Mouse (Mus musculus) kidney, embryonic 14.5 days (tissue): ENCODE results near the gene Saal1. TPM values are rescaled to one million over a fixed set of nuclear protein-coding genes. Genes with fewer than 3 reads are reported as not detected.
"Not testable (repeated sequence)": the region's sequence is repeated elsewhere in the genome, so short reads cannot be mapped to it uniquely, and the experiment has no call there.

Source experiments
- ATAC-seq: fragments of 200-750 bp; cut with Nextera tagmentation; 2 replicates; pipeline ENCODE4 v1.8.0; 2017; ENCODE audit warnings: moderate number of reproducible peaks, mild to moderate bottlenecking, moderate TSS enrichment, moderate library complexity; ENCODE audit not compliant: low FRiP score, low TSS enrichment
- H3K27ac ChIP-seq: fragments of 300-500 bp; sonication (generic); 2 replicates; pipeline ENCODE4 v1.5.1; 2014; ENCODE audit warnings: low read depth, mild to moderate bottlenecking, low read length, moderate library complexity, mixed read lengths
- H3K27me3 ChIP-seq: fragments of 300-500 bp; sonication (generic); 2 replicates; pipeline ENCODE4 v1.6.1; 2014; ENCODE audit warnings: mild to moderate bottlenecking, low read length; ENCODE audit not compliant: control insufficient read depth, insufficient read depth
- H3K36me3 ChIP-seq: fragments of 300-500 bp; sonication (generic); 2 replicates; pipeline ENCODE4 v1.6.1; 2014; ENCODE audit warnings: low read length, mixed read lengths; ENCODE audit not compliant: control insufficient read depth, insufficient read depth
- H3K4me1 ChIP-seq: fragments of 300-500 bp; sonication (generic); 2 replicates; pipeline ENCODE4 v1.6.1; 2014; ENCODE audit warnings: low read length, mixed read lengths; ENCODE audit not compliant: control insufficient read depth, insufficient read depth
- H3K4me2 ChIP-seq: fragments of 300-500 bp; sonication (generic); replicated peaks from 2 replicates; pipeline ENCODE4 v1.6.1; 2014; ENCODE audit warnings: low read depth, mild to moderate bottlenecking, low read length
- H3K4me3 ChIP-seq: fragments of 300-500 bp; sonication (generic); 2 replicates; pipeline ENCODE4 v1.5.1; 2014; ENCODE audit warnings: mild to moderate bottlenecking, low read length
- H3K9ac ChIP-seq: fragments of 300-500 bp; sonication (generic); 2 replicates; pipeline ENCODE4 v1.6.1; 2014; ENCODE audit warnings: low read depth, mild to moderate bottlenecking, low read length, moderate library complexity
- H3K9me3 ChIP-seq: fragments of 300-500 bp; sonication (generic); 2 replicates; pipeline ENCODE4 v1.6.1; 2016; ENCODE audit warnings: low read length; ENCODE audit not compliant: control insufficient read depth
- WGBS: fragments of 180-500 bp; shearing (Covaris S2); extraction: QIAGEN DNeasy Blood & Tissue Kit; methylation state at CpG from one replicate; pipeline ENCODE4 v1.1.7; 2014; 5-methylcytosine and 5-hydroxymethylcytosine counted together
- polyA plus RNA-seq: library from polyadenylated mRNA; unstranded; fragments of >200 nt; fragmentation: Nextera tagmentation; extraction: Ambion mirVana; gene quantifications from 2 replicates; pipeline ENCODE4 v1.2.1, GENCODE M21; 2014

Saal1 gene
- 33.6 and 37.9 TPM in 2 replicates for polyA plus RNA-seq

- Histone ChIP-seq H3K9me3 (no peaks in the 10 kb centered on the region), H3K4me1 (0 out of 2 replicates have a peak, but pooled peaks cover 3% of the 10 kb centered on the region), H3K9ac (peak within 1 kb of the TSS; percentile 89), H3K36me3 (peaks cover 26% of the 10 kb centered on the region), H3K4me2 (peak within 1 kb of the TSS; percentile 52), H3K4me3 (peak within 1 kb of the TSS; percentile 91), H3K27ac (peak within 1 kb of the TSS; percentile 78), H3K27me3 (no peaks in the 10 kb centered on the region)
- whole genome bisulfite sequencing, result 0% methylated on average over 38 of the region's 38 CpGs
- peak; percentile 99 for ATAC-seq
Observed at GRCm38 (mm10) chr7:46710390-46710844, at the start of gene Saal1. Saal1 (minus strand) TSS chr7:46710680.

GRCm38 (mm10) chr7:46751490-46751889, 41.0 kb upstream of the Saal1 start, which contains the start of gene Saa2:
Saa2 (plus strand) TSS chr7:46751790.
- no peaks in the 10 kb centered on the region for H3K36me3 ChIP-seq
- H3K27ac ChIP-seq, result no peak within 1 kb of the TSS
- no peak within 1 kb of the TSS for H3K9ac ChIP-seq
- H3K9me3 ChIP-seq, result no peaks in the 10 kb centered on the region
- H3K4me3 ChIP-seq, result no peak within 1 kb of the TSS
- no peak within 1 kb of the TSS for H3K4me2 ChIP-seq
- no peaks in the 10 kb centered on the region for H3K4me1 ChIP-seq
- WGBS, result 62% methylated on average over 3 of the region's 3 CpGs
- H3K27me3 ChIP-seq, result no peaks in the 10 kb centered on the region
- peak; percentile 36; the same call in 1 of the 2 replicates for ATAC-seq

GRCm38 (mm10) chr7:46748459-46748858, 38.0 kb upstream of the Saal1 start:
- Histone ChIP-seq H3K4me3 (no peak overlapping the region), H3K27ac (no peak overlapping the region), H3K4me1 (no peaks in the 10 kb centered on the region), H3K36me3 (no peaks in the 10 kb centered on the region), H3K9ac (no peak overlapping the region), H3K4me2 (no peak overlapping the region), H3K27me3 (no peaks in the 10 kb centered on the region), H3K9me3 (no peaks in the 10 kb centered on the region)
- 57% methylated on average over 3 of the region's 3 CpGs for WGBS
- no peak for ATAC-seq

GRCm38 (mm10) chr7:46746381-46746780, 35.9 kb upstream of the Saal1 start:
- no peak overlapping the region for H3K4me3 ChIP-seq
- WGBS, result 85% methylated on average over 7 of the region's 7 CpGs

GRCm38 (mm10) chr7:46745816-46746215, 35.3 kb upstream of the Saal1 start:
- H3K36me3 ChIP-seq, result no peaks in the 10 kb centered on the region
- no peaks in the 10 kb centered on the region for H3K9me3 ChIP-seq
- 81% methylated on average over 3 of the region's 3 CpGs for WGBS
- no peak overlapping the region for H3K4me3 ChIP-seq
- ATAC-seq, result no peak
- no peaks in the 10 kb centered on the region for H3K4me1 ChIP-seq
- no peaks in the 10 kb centered on the region for H3K27me3 ChIP-seq
- no peak overlapping the region for H3K9ac ChIP-seq
- H3K27ac ChIP-seq, result no peak overlapping the region
- H3K4me2 ChIP-seq, result no peak overlapping the region

More at GRCm38 (mm10) chr7:46746381-46746780, 35.9 kb upstream of the Saal1 start:
- Histone ChIP-seq H3K27ac (no peak overlapping the region), H3K36me3 (no peaks in the 10 kb centered on the region), H3K9me3 (no peaks in the 10 kb centered on the region), H3K4me1 (no peaks in the 10 kb centered on the region), H3K4me2 (no peak overlapping the region), H3K9ac (no peak overlapping the region), H3K27me3 (no peaks in the 10 kb centered on the region)
- no peak for ATAC-seq

- H3K9ac ChIP-seq, H3K4me3 ChIP-seq, H3K27me3 ChIP-seq, H3K36me3 ChIP-seq, H3K4me2 ChIP-seq, ATAC-seq, H3K27ac ChIP-seq, H3K9me3 ChIP-seq, H3K4me1 ChIP-seq: not testable (repeated sequence)
- WGBS, result 80% methylated on average over 3 of the region's 3 CpGs
Observed at GRCm38 (mm10) chr7:46742880-46743279, 32.4 kb upstream of the Saal1 start, which contains the start of gene Saa1. Saa1 (minus strand) TSS chr7:46742980.

- not testable (repeated sequence) for H3K27me3 ChIP-seq, H3K27ac ChIP-seq, H3K36me3 ChIP-seq, H3K4me3 ChIP-seq, H3K4me1 ChIP-seq, H3K4me2 ChIP-seq, H3K9me3 ChIP-seq, H3K9ac ChIP-seq, ATAC-seq
- WGBS, result 79% methylated on average over 5 of the region's 5 CpGs
Observed at GRCm38 (mm10) chr7:46740041-46740440, 29.6 kb upstream of the Saal1 start.

- no peak for ATAC-seq
- H3K4me2 ChIP-seq, result no peak overlapping the region
- H3K27ac ChIP-seq, result no peak overlapping the region
- H3K9ac ChIP-seq, result no peak overlapping the region
- no peaks in the 10 kb centered on the region for H3K9me3 ChIP-seq
- 79% methylated on average over 12 of the region's 12 CpGs for WGBS
- H3K4me1 ChIP-seq, result no peaks in the 10 kb centered on the region
- no peaks in the 10 kb centered on the region for H3K27me3 ChIP-seq
- H3K4me3 ChIP-seq, result no peak overlapping the region
- H3K36me3 ChIP-seq, result no peaks in the 10 kb centered on the region
Observed at GRCm38 (mm10) chr7:46738561-46739460, 28.3 kb upstream of the Saal1 start.

- Histone ChIP-seq H3K27ac (no peak overlapping the region), H3K27me3 (no peaks in the 10 kb centered on the region), H3K4me3 (no peak overlapping the region), H3K4me2 (no peak overlapping the region), H3K4me1 (no peaks in the 10 kb centered on the region), H3K36me3 (no peaks in the 10 kb centered on the region), H3K9ac (no peak overlapping the region), H3K9me3 (no peaks in the 10 kb centered on the region)
- WGBS, result 83% methylated on average over 2 of the region's 2 CpGs
- ATAC-seq, result no peak
Observed at GRCm38 (mm10) chr7:46734983-46735382, 24.5 kb upstream of the Saal1 start.
